Mouse (Mus musculus) embryonic fibroblast, embryonic 13.5 days (primary cell): ENCODE results near the gene Gpc4. TPM values are rescaled to one million over a fixed set of nuclear protein-coding genes. Genes with fewer than 3 reads are reported as not detected.

Experiments
- H3K27ac ChIP-seq: 2 replicates; pipeline ENCODE4 v1.5.1; 2012; ENCODE audit warnings: low read length, control low read depth, inconsistent platforms; ENCODE audit not compliant: insufficient read depth
- H3K4me1 ChIP-seq: 2 replicates; pipeline ENCODE4 v1.6.1; 2011; ENCODE audit warnings: low read length; ENCODE audit not compliant: control insufficient read depth, insufficient read depth
- H3K4me3 ChIP-seq: 2 replicates; pipeline ENCODE4 v1.5.1; 2011; ENCODE audit warnings: mild to moderate bottlenecking, control low read depth, low read length; ENCODE audit not compliant: insufficient read depth
- CTCF ChIP-seq: IDR thresholded peaks from 2 replicates; pipeline ENCODE4 v1.5.1; 2011; ENCODE audit warnings: mild to moderate bottlenecking, control low read depth, low read length, moderate library complexity, borderline replicate concordance; ENCODE audit not compliant: insufficient read depth
- POLR2A ChIP-seq: IDR thresholded peaks from 2 replicates; pipeline ENCODE4 v1.6.1; 2011; ENCODE audit warnings: low read depth, mild to moderate bottlenecking, control low read depth, low read length, moderate library complexity
- polyA plus RNA-seq: library from polyadenylated mRNA; stranded (reverse); fragments of >200 nt; gene quantifications from 2 replicates; pipeline ENCODE4 v1.2.4, GENCODE M21; 2011; ENCODE audit warnings: low read depth; ENCODE audit not compliant: missing spikeins, insufficient read length

The Gpc4 gene
- polyA plus RNA-seq, 1 experiment, result 232 TPM

DNA sequence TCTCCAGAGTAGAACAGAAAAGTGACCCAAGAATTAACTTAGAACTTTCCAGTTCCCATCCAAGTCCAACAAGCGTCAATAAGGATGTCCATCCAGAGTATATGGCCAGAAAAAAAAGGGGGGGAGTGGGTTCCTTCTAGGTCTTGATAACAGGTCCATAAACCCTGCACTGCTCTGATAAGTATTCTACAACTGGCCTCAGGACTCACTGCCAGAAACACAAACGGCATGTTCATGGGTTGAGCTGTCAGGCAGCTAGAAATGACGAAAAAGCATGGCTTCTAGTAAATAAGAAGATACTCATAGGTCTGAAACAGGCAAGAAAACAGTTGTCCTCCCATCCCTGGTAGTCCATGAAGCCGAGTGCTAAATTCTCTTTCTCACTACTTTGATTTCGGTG, 13.5 kb downstream of the Gpc4 start:
- TF ChIP-seq POLR2A, result no peak
- TF ChIP-seq CTCF, result no peak
- Histone ChIP-seq H3K27ac (no peak overlapping the region), H3K4me1 (no peaks in the 10 kb centered on the region; the same call in 1 of the 2 replicates), H3K4me3 (no peak overlapping the region)

DNA sequence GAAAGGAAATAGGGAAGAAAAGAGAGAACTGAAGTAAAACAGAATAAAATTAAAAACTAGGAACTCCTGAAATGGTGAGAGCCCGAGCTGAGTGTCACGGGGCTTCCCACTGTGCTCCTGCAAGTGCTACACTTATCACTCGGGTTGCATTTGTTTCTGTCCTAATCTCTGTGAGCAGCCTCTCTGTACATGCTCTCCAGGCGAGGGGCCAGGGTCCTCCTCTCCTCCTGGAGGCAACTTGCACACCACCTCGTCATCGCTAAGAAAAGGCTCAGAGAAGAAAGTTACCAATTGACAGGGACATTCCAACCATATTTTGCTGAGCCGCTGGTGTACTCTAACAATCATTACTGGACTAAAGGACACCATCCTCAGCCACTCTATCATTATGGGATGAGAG, 14.0 kb downstream of the Gpc4 start:
- no peaks in the 10 kb centered on the region; the same call in 1 of the 2 replicates for H3K4me1 ChIP-seq
- TF ChIP-seq POLR2A (no peak), CTCF (no peak)
- H3K27ac ChIP-seq, result no peak overlapping the region
- H3K4me3 ChIP-seq, result no peak overlapping the region

DNA sequence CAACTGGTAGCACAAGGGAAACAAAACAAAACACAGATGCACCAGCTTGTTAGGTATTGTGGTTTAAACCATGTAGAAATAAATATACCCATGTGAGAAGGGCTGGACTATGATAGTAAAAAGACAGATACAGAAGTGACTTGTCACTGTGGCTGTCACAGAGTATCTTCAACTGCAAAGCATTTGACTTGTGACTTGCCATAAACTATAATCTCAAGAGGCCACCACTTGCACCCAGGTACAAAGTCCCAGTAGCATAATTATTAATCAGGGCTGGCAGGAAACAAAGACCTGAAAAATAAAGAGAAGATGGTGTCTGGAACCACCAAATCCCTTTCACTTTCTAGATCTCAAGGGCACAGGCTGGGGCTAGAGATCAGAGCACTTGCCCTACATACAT, 19.5 kb downstream of the Gpc4 start:
- no peak overlapping the region for H3K4me3 ChIP-seq
- no peak overlapping the region for H3K27ac ChIP-seq
- TF ChIP-seq POLR2A, result no peak
- no peak for TF ChIP-seq CTCF
- no peaks in the 10 kb centered on the region for H3K4me1 ChIP-seq

DNA sequence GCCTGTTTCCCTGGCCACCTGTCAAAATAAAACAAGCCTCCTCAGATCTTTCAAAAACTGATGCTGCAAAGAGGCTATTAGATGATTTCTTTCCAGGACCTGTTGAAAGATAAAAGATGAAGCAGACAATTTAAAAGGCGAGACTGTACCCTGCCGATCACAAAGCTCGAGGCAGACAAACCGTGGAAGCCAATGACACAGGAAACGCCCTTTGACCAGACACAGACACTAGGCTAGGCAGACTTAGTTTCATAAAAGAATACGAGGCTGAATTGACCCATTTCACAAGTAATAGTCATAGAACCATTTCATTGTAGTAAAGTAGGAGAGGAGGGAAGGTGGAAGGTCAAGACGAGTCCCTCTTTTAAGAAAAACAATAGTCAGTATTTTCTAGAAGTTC, 20.6 kb downstream of the Gpc4 start:
- H3K4me3 ChIP-seq, result no peak overlapping the region
- no peak overlapping the region for H3K27ac ChIP-seq
- no peaks in the 10 kb centered on the region for H3K4me1 ChIP-seq
- TF ChIP-seq POLR2A (no peak), CTCF (no peak)

DNA sequence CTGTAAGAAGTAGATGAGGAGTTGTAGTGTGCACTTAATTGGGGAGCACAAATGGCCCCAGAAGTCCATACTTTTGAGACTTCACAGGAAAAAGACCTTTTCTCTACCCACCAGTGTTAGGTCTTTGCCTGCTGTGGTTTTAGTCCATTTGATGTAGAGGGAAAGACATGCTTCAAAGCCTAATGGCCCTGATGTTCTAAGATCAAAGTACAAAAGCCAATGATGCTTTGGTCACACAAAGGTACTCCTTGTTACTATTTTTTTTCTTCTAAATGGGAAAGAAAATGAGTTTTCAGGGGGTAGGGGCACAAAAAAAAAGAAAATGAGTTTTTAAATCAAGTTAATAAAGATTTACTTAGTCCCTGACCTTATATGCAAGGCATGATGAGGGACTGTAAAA, 24.7 kb downstream of the Gpc4 start:
- TF ChIP-seq CTCF (no peak), POLR2A (no peak)
- Histone ChIP-seq H3K27ac (no peak overlapping the region), H3K4me3 (no peak overlapping the region), H3K4me1 (no peaks in the 10 kb centered on the region)

DNA sequence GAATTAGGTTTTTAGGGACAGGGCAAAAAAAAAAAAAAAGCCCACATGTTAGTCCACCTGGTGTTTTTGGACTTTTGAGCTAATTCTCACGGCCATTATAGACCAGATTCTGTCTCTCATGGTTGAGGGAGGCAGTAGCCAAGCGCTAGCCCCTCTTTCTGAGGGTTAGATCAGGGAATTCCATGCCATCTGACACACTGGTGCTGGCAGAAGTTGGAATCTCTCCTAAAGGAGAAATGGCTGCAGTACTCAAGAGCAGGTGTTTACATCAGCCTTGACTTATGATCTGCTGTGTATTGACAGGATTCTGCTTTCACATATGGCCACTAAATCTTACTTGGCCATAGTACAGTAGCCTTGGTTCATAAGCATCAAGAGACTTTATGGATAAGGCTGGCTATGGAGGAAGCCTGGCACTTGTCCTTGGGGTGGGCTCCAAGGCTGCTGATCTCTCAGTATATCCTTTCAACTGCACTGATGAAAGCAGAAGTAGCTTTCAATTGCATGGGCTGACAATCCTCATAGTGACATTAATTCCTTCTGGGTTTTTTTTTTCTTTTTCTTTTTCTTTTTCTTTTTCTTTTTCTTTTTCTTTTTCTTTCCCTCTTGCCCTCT, 26.5 kb downstream of the Gpc4 start:
- Histone ChIP-seq H3K4me3 (no peak overlapping the region), H3K4me1 (peaks cover 5% of the 10 kb centered on the region), H3K27ac (no peak overlapping the region)
- TF ChIP-seq CTCF (no peak), POLR2A (no peak)

DNA sequence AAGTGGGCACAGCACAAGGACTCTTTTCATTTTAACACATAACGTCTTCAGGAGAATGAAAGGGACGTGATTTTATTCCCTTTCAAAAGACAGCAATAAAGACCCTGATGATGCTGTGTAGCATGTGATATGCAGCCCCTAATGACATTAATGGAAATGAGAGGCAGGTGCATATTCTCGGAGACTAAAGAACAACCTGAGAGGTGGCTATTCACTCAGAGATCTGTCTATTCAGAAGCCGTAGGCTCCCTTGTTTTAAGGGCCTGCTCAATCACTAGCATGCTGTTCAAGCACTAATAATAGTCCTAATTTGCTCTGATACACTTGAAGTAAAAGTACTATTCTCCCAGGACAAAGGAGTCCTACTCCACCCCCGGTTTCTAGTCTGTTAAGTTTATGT, 27.0 kb downstream of the Gpc4 start:
- H3K27ac ChIP-seq, result no peak overlapping the region
- H3K4me3 ChIP-seq, result no peak overlapping the region
- H3K4me1 ChIP-seq, result peaks cover 5% of the 10 kb centered on the region
- TF ChIP-seq POLR2A, result no peak
- no peak for TF ChIP-seq CTCF

DNA sequence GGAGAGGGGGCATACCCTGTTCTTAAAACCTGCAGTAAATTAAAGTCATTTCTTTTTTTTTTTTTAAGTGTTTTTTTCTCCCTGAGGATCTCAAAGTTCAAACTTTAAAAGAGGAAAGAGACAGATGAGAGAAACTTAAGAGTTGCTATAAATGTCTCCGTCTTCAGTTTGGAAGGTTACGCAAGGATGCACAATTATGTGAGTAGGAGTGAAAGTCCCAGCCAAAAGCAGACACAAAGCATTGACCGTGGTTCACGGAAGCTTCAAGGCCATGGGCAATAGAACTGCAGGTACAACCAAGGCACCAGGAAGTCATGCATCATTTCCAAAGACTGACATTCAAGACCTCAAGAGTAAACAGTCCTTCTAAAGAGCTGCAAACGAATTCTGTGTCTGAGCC, 28.5 kb downstream of the Gpc4 start:
- no peak overlapping the region for H3K27ac ChIP-seq
- H3K4me3 ChIP-seq, result no peak overlapping the region
- TF ChIP-seq CTCF (no peak), POLR2A (no peak)
- H3K4me1 ChIP-seq, result peaks cover 5% of the 10 kb centered on the region

DNA sequence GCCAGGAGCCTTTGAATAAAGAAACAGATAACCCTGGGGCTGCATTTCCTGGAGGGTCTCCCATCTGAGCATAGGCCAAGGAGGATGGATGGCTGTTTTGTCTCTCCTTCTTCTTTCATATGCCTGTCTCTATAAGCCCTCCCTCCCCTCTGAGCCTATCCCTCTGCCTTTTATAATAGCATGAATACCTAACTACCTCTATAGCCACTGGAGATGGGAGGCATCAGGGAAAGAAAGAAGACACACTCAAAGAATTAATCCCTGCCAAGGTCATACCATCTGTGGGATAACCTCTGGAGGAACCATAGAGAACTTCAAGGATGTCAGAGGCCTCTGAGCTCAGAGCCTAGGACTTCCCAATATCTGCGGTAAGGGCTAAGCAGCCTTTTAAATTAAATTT, 35.4 kb downstream of the Gpc4 start:
- Histone ChIP-seq H3K4me3 (no peak overlapping the region), H3K4me1 (peaks cover 9% of the 10 kb centered on the region), H3K27ac (no peak overlapping the region)
- TF ChIP-seq POLR2A (no peak), CTCF (no peak)

DNA sequence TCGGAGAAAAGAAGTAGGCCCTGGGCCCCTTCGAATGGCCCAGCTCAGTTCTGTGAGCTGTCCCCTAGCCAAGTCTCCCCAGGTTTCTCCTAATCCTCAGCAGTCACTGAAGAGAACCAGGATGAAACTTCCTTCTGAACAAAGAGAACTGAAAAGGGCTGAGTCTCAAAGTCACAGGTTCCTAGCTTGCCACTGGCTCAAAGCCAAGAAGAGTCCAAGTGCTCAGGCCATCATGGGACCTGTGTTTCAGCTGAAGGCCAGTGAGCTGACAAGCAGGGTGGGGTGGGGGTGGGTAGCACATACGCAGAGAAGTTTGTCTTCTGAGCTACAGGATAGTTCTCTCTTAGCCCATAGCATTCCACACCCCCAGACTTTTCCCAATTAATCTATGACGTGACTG, 36.3 kb downstream of the Gpc4 start:
- Histone ChIP-seq H3K4me1 (0 out of 2 replicates have a peak, but pooled peaks cover 5% of the 10 kb centered on the region), H3K4me3 (no peak overlapping the region), H3K27ac (no peak overlapping the region)
- TF ChIP-seq POLR2A (no peak), CTCF (no peak)
